Mouse (Mus musculus) liver, embryonic 14.5 days (tissue): ENCODE results near the gene Olfr585. TPM values are rescaled to one million over a fixed set of nuclear protein-coding genes. Genes with fewer than 3 reads are reported as not detected.

Source experiments
- ATAC-seq: fragments of 200-750 bp; cut with Nextera tagmentation; 2 replicates; pipeline ENCODE4 v1.8.0; 2017; ENCODE audit warnings: moderate number of reproducible peaks, mild to moderate bottlenecking, moderate library complexity; ENCODE audit not compliant: insufficient read depth
- DNase-seq, 3 experiments: peaks; one replicate each; pipeline ENCODE4 v3.0.0-alpha.2; 2012 to 2013; ENCODE audit warnings: low read depth in 3 of 3, low spot score in 3 of 3
- H3K27ac ChIP-seq: fragments of 300-500 bp; sonication (generic); 2 replicates; pipeline ENCODE4 v1.5.1; 2014; ENCODE audit warnings: moderate library complexity, mild to moderate bottlenecking, control low read depth, inconsistent platforms
- H3K27me3 ChIP-seq: fragments of 300-500 bp; sonication (generic); 2 replicates; pipeline ENCODE4 v1.6.1; 2014; ENCODE audit warnings: mild to moderate bottlenecking, low read length, moderate library complexity; ENCODE audit not compliant: control insufficient read depth, insufficient read depth
- H3K36me3 ChIP-seq: fragments of 300-500 bp; sonication (generic); replicated peaks from 2 replicates; pipeline ENCODE4 v1.6.1; 2014; ENCODE audit warnings: low read depth; ENCODE audit not compliant: control insufficient read depth, insufficient read depth
- H3K4me1 ChIP-seq, 2 experiments: fragments of 200-500 bp in 1 of 2; fragments of 300-500 bp in 1 of 2; sonication (generic) in 1 of 2; replicated peaks; 2 replicates each; pipeline ENCODE4 v1.6.1; 2012 to 2014; ENCODE audit warnings: antibody characterized with exemption in 1 of 2, inconsistent platforms in 1 of 2, low read length in 1 of 2; ENCODE audit not compliant: control insufficient read depth in 2 of 2, insufficient read depth in 2 of 2
- H3K4me2 ChIP-seq: fragments of 300-500 bp; sonication (generic); 2 replicates; pipeline ENCODE4 v1.6.1; 2014; ENCODE audit warnings: low read depth, mild to moderate bottlenecking, control low read depth, moderate library complexity
- H3K4me3 ChIP-seq, 2 experiments: fragments of 200-500 bp in 1 of 2; fragments of 300-500 bp in 1 of 2; sonication (generic) in 1 of 2; 2 replicates each; pipeline ENCODE4 v1.5.1; 2012 to 2014; ENCODE audit warnings: low read depth in 2 of 2, low read length in 2 of 2, mild to moderate bottlenecking in 2 of 2, control low read depth in 1 of 2, inconsistent platforms in 1 of 2, moderate library complexity in 1 of 2; ENCODE audit not compliant: insufficient read depth in 1 of 2
- H3K9ac ChIP-seq: fragments of 300-500 bp; sonication (generic); replicated peaks from 2 replicates; pipeline ENCODE4 v1.6.1; 2014; ENCODE audit warnings: mild to moderate bottlenecking, control low read depth, moderate library complexity
- H3K9me3 ChIP-seq: fragments of 300-500 bp; sonication (generic); 2 replicates; pipeline ENCODE4 v1.6.1; 2016; ENCODE audit warnings: low read length, mixed read lengths; ENCODE audit not compliant: control insufficient read depth
- CTCF ChIP-seq: IDR thresholded peaks from 2 replicates; pipeline ENCODE4 v1.5.1; 2016; ENCODE audit warnings: antibody characterized with exemption, low read depth, control low read depth
- EP300 ChIP-seq: IDR thresholded peaks from 2 replicates; pipeline ENCODE4 v1.6.1; 2016; ENCODE audit warnings: antibody characterized with exemption, low read depth
- WGBS: fragments of 180-500 bp; shearing (Covaris S2); extraction: QIAGEN DNeasy Blood & Tissue Kit; methylation state at CpG from one replicate; pipeline ENCODE4 v1.1.7; 2014; ENCODE audit not compliant: insufficient replicate concordance; 5-methylcytosine and 5-hydroxymethylcytosine counted together
- polyA plus RNA-seq, 2 experiments: library from polyadenylated mRNA; depleted of rRNA in 1 of 2; stranded (reverse) in 1 of 2; unstranded in 1 of 2; fragments of >200 nt; fragmentation: Nextera tagmentation in 1 of 2; extraction: Ambion mirVana in 1 of 2; gene quantifications; 2 replicates each; pipeline versions ENCODE4 v1.2.1 to v1.2.3; 2012 to 2014

Gene Olfr585
- polyA plus RNA-seq, 2 experiments = not detected

- ATAC-seq (no peak), DNase-seq (no peak)
- H3K9ac ChIP-seq = no peak within 1 kb of the TSS
- no peaks in the 10 kb centered on the region for H3K36me3 ChIP-seq
- H3K4me1 ChIP-seq = no peaks in the 10 kb centered on the region
- H3K4me3 ChIP-seq = no peak within 1 kb of the TSS
- 63% methylated on average over 1 of the region's 1 CpGs for WGBS
- H3K9me3 ChIP-seq = no peaks in the 10 kb centered on the region
- TF ChIP-seq EP300 (no peak), CTCF (no peak)
- no peak within 1 kb of the TSS for H3K4me2 ChIP-seq
- H3K27ac ChIP-seq = no peak within 1 kb of the TSS
- no peaks in the 10 kb centered on the region for H3K27me3 ChIP-seq
Observed at GRCm38 (mm10) chr7:103140579-103140978, 43.1 kb downstream of the Olfr585 start, which contains the start of gene Olfr588-ps1. Gene Olfr588-ps1 (plus strand): TSS chr7:103140879.

Other genes starting within 250 kb of the Olfr585 start
- gene Olfr566, start 239.0 kb upstream of the Olfr585 start, polyA plus RNA-seq (2012; rRNA removed) = not detected in 2 replicates
- not detected in 2 replicates for gene Olfr566, start 239.0 kb upstream of the Olfr585 start, polyA plus RNA-seq (2014; fragmentation: Nextera tagmentation; extraction: Ambion mirVana)
- not detected in 2 replicates for gene Olfr568, start 220.6 kb upstream of the Olfr585 start, polyA plus RNA-seq (2012; rRNA removed)
- gene Olfr568, start 220.6 kb upstream of the Olfr585 start, polyA plus RNA-seq (2014; fragmentation: Nextera tagmentation; extraction: Ambion mirVana) = not detected in 2 replicates
- not detected in 2 replicates for gene Olfr569, start 206.8 kb upstream of the Olfr585 start, polyA plus RNA-seq (2012; rRNA removed)
- not detected in 2 replicates for gene Olfr569, start 206.8 kb upstream of the Olfr585 start, polyA plus RNA-seq (2014; fragmentation: Nextera tagmentation; extraction: Ambion mirVana)
- not detected in 2 replicates for gene Olfr570, start 203.1 kb upstream of the Olfr585 start, polyA plus RNA-seq (2012; rRNA removed)
- gene Olfr570, start 203.1 kb upstream of the Olfr585 start, polyA plus RNA-seq (2014; fragmentation: Nextera tagmentation; extraction: Ambion mirVana) = not detected in 2 replicates
- gene Olfr571, start 180.2 kb upstream of the Olfr585 start, polyA plus RNA-seq (2012; rRNA removed) = not detected in 2 replicates
- gene Olfr571, start 180.2 kb upstream of the Olfr585 start, polyA plus RNA-seq (2014; fragmentation: Nextera tagmentation; extraction: Ambion mirVana) = not detected in 2 replicates
- gene Olfr572, start 173.3 kb upstream of the Olfr585 start, polyA plus RNA-seq (2012; rRNA removed) = not detected in 2 replicates
- gene Olfr572, start 173.3 kb upstream of the Olfr585 start, polyA plus RNA-seq (2014; fragmentation: Nextera tagmentation; extraction: Ambion mirVana) = not detected in 2 replicates
- gene Olfr573-ps1, start 155.1 kb upstream of the Olfr585 start, polyA plus RNA-seq (2012; rRNA removed) = not detected in 2 replicates
- gene Olfr573-ps1, start 155.1 kb upstream of the Olfr585 start, polyA plus RNA-seq (2014; fragmentation: Nextera tagmentation; extraction: Ambion mirVana) = not detected in 2 replicates
- not detected in 2 replicates for gene Olfr574, start 149.3 kb upstream of the Olfr585 start, polyA plus RNA-seq (2012; rRNA removed)
- not detected in 2 replicates for gene Olfr574, start 149.3 kb upstream of the Olfr585 start, polyA plus RNA-seq (2014; fragmentation: Nextera tagmentation; extraction: Ambion mirVana)
- gene Olfr575, start 138.9 kb upstream of the Olfr585 start, polyA plus RNA-seq (2012; rRNA removed) = 0.01 TPM in 1 of 2 replicates, not detected in the other
- gene Olfr575, start 138.9 kb upstream of the Olfr585 start, polyA plus RNA-seq (2014; fragmentation: Nextera tagmentation; extraction: Ambion mirVana) = not detected in 2 replicates
- gene Olfr576, start 135.1 kb upstream of the Olfr585 start, polyA plus RNA-seq (2012; rRNA removed) = not detected in 2 replicates
- gene Olfr576, start 135.1 kb upstream of the Olfr585 start, polyA plus RNA-seq (2014; fragmentation: Nextera tagmentation; extraction: Ambion mirVana) = not detected in 2 replicates
- not detected in 2 replicates for gene Olfr577, start 121.8 kb upstream of the Olfr585 start, polyA plus RNA-seq (2012; rRNA removed)
- gene Olfr577, start 121.8 kb upstream of the Olfr585 start, polyA plus RNA-seq (2014; fragmentation: Nextera tagmentation; extraction: Ambion mirVana) = not detected in 2 replicates
- gene Olfr578, start 108.4 kb upstream of the Olfr585 start, polyA plus RNA-seq (2012; rRNA removed) = not detected in 2 replicates
- gene Olfr578, start 108.4 kb upstream of the Olfr585 start, polyA plus RNA-seq (2014; fragmentation: Nextera tagmentation; extraction: Ambion mirVana) = not detected in 2 replicates
- not detected in 2 replicates for gene Olfr582, start 59.7 kb upstream of the Olfr585 start, polyA plus RNA-seq (2012; rRNA removed)
- not detected in 2 replicates for gene Olfr582, start 59.7 kb upstream of the Olfr585 start, polyA plus RNA-seq (2014; fragmentation: Nextera tagmentation; extraction: Ambion mirVana)
- gene Olfr583, start 46.4 kb upstream of the Olfr585 start, polyA plus RNA-seq (2012; rRNA removed) = not detected in 2 replicates
- gene Olfr583, start 46.4 kb upstream of the Olfr585 start, polyA plus RNA-seq (2014; fragmentation: Nextera tagmentation; extraction: Ambion mirVana) = not detected in 2 replicates
- not detected in 2 replicates for gene Olfr584, start 15.8 kb upstream of the Olfr585 start, polyA plus RNA-seq (2012; rRNA removed)
- gene Olfr584, start 15.8 kb upstream of the Olfr585 start, polyA plus RNA-seq (2014; fragmentation: Nextera tagmentation; extraction: Ambion mirVana) = not detected in 2 replicates
- not detected in 2 replicates for gene Olfr586, start 27.9 kb downstream of the Olfr585 start, polyA plus RNA-seq (2012; rRNA removed)
- gene Olfr586, start 27.9 kb downstream of the Olfr585 start, polyA plus RNA-seq (2014; fragmentation: Nextera tagmentation; extraction: Ambion mirVana) = not detected in 2 replicates
- not detected in 2 replicates for gene Olfr588-ps1, start 43.2 kb downstream of the Olfr585 start, polyA plus RNA-seq (2012; rRNA removed)
- gene Olfr588-ps1, start 43.2 kb downstream of the Olfr585 start, polyA plus RNA-seq (2014; fragmentation: Nextera tagmentation; extraction: Ambion mirVana) = not detected in 2 replicates
- gene Olfr589, start 58.6 kb downstream of the Olfr585 start, polyA plus RNA-seq (2012; rRNA removed) = not detected in 2 replicates
- gene Olfr589, start 58.6 kb downstream of the Olfr585 start, polyA plus RNA-seq (2014; fragmentation: Nextera tagmentation; extraction: Ambion mirVana) = not detected in 2 replicates
- gene Olfr591, start 80.6 kb downstream of the Olfr585 start, polyA plus RNA-seq (2012; rRNA removed) = not detected in 2 replicates
- gene Olfr591, start 80.6 kb downstream of the Olfr585 start, polyA plus RNA-seq (2014; fragmentation: Nextera tagmentation; extraction: Ambion mirVana) = not detected in 2 replicates
- gene Olfr592, start 87.1 kb downstream of the Olfr585 start, polyA plus RNA-seq (2012; rRNA removed) = not detected in 2 replicates
- gene Olfr592, start 87.1 kb downstream of the Olfr585 start, polyA plus RNA-seq (2014; fragmentation: Nextera tagmentation; extraction: Ambion mirVana) = not detected in 2 replicates
- gene Olfr593, start 114.1 kb downstream of the Olfr585 start, polyA plus RNA-seq (2012; rRNA removed) = not detected in 2 replicates
- gene Olfr593, start 114.1 kb downstream of the Olfr585 start, polyA plus RNA-seq (2014; fragmentation: Nextera tagmentation; extraction: Ambion mirVana) = not detected in 2 replicates
- not detected in 2 replicates for gene Olfr594, start 119.3 kb downstream of the Olfr585 start, polyA plus RNA-seq (2012; rRNA removed)
- gene Olfr594, start 119.3 kb downstream of the Olfr585 start, polyA plus RNA-seq (2014; fragmentation: Nextera tagmentation; extraction: Ambion mirVana) = not detected in 2 replicates
- not detected in 2 replicates for gene Usp17ld, start 154.8 kb downstream of the Olfr585 start, polyA plus RNA-seq (2012; rRNA removed)
- gene Usp17ld, start 154.8 kb downstream of the Olfr585 start, polyA plus RNA-seq (2014; fragmentation: Nextera tagmentation; extraction: Ambion mirVana) = 0.05 TPM in 1 of 2 replicates, not detected in the other
- not detected in 2 replicates for gene Olfr596, start 207.9 kb downstream of the Olfr585 start, polyA plus RNA-seq (2012; rRNA removed)
- gene Olfr596, start 207.9 kb downstream of the Olfr585 start, polyA plus RNA-seq (2014; fragmentation: Nextera tagmentation; extraction: Ambion mirVana) = not detected in 2 replicates
- not detected in 2 replicates for gene Olfr597, start 218.6 kb downstream of the Olfr585 start, polyA plus RNA-seq (2012; rRNA removed)
- not detected in 2 replicates for gene Olfr597, start 218.6 kb downstream of the Olfr585 start, polyA plus RNA-seq (2014; fragmentation: Nextera tagmentation; extraction: Ambion mirVana)
- not detected in 2 replicates for gene Olfr598, start 225.8 kb downstream of the Olfr585 start, polyA plus RNA-seq (2012; rRNA removed)
- not detected in 2 replicates for gene Olfr598, start 225.8 kb downstream of the Olfr585 start, polyA plus RNA-seq (2014; fragmentation: Nextera tagmentation; extraction: Ambion mirVana)
- gene Olfr599, start 238.2 kb downstream of the Olfr585 start, polyA plus RNA-seq (2012; rRNA removed) = not detected in 2 replicates
- not detected in 2 replicates for gene Olfr599, start 238.2 kb downstream of the Olfr585 start, polyA plus RNA-seq (2014; fragmentation: Nextera tagmentation; extraction: Ambion mirVana)